Mouse (Mus musculus) myocyte (in vitro differentiated cells): ENCODE results near the gene Tnip1.

Source experiments
- E2F4 ChIP-seq: IDR thresholded peaks from one replicate; pipeline ENCODE4 v1.6.1; 2011; ENCODE audit warnings: mild to moderate bottlenecking, control low read depth, moderate library complexity; ENCODE audit not compliant: insufficient read depth
- POLR2A ChIP-seq: IDR thresholded peaks from one replicate; pipeline ENCODE4 v1.6.1; 2011; ENCODE audit warnings: low read depth, mild to moderate bottlenecking, control low read depth, moderate library complexity; ENCODE audit not compliant: insufficient read length
- POLR2AphosphoS2 ChIP-seq: IDR thresholded peaks from one replicate; pipeline ENCODE4 v1.6.1; 2011; ENCODE audit warnings: low read depth, control low read depth; ENCODE audit not compliant: insufficient read length
- USF1 ChIP-seq: IDR thresholded peaks from one replicate; pipeline ENCODE4 v1.6.1; 2011; ENCODE audit warnings: low read depth, mild to moderate bottlenecking, control low read depth, moderate library complexity

DNA sequence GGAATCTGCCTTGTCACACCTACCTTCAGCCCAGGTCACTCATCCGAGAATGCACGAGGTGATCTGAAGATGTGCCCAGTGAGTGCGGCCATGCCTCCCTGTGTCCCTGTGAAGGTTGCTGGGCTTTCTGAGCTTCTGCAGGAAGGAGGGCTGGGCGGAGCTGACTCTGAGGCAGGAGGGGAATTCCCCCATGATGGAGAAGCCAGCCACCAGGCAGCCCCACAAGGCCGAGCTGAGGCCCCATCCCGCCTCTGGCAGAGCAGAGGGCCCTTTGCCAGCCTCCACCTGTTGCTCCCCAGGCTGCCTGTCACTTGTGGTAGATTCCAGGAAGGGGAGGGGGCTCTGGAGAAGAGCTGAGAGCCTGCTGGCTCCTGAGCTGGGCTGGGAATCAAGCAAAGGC, at the start of gene Tnip1:
- no peak for TF ChIP-seq POLR2A
- no peak for TF ChIP-seq POLR2AphosphoS2
- no peak for TF ChIP-seq E2F4
- no peak for TF ChIP-seq USF1
